Mouse (Mus musculus) spleen, adult 2 months (tissue): ENCODE measurements around the gene Sema5a.

Experiments
- CTCF ChIP-seq: fragments of 200-500 bp; IDR thresholded peaks from 2 replicates; pipeline ENCODE4 v1.5.1; 2011; ENCODE audit warnings: mild to moderate bottlenecking, inconsistent platforms; ENCODE audit not compliant: insufficient read depth, insufficient read length, insufficient replicate concordance; ENCODE audit errors: extremely low read depth
- POLR2A ChIP-seq: fragments of 200-500 bp; IDR thresholded peaks from 2 replicates; pipeline ENCODE4 v1.6.1; 2011; ENCODE audit warnings: low read depth, low read length, inconsistent platforms

GRCm38 (mm10) chr15:32298525-32298924, 53.9 kb downstream of the Sema5a start:
- TF ChIP-seq CTCF (no peak), POLR2A (no peak)
